Mouse (Mus musculus): ENCODE measurements at regions not wholly inside any gene's neighbourhood (a gene's known extent, or its start where the extent isn't known, plus 50 kb on each side); places are given as distances from the start of the nearest gene placed in this dataset.

GRCm38 (mm10) chr9:79269646-79270213 lies 448.9 kb downstream of the Col12a1 start:
- no peak overlapping the region for H3K9ac ChIP-seq
- ATAC-seq (ENCODE audit: insufficient number of reproducible peaks, low FRiP score) = no peak
- no peak overlapping the region for H3K4me3 ChIP-seq
- H3K4me1 ChIP-seq (replicated peaks) = no peaks in the 10 kb centered on the region; the same call in 1 of the 2 replicates
- H3K36me3 ChIP-seq = no peaks in the 10 kb centered on the region
- H3K27ac ChIP-seq (ENCODE audit: poor library complexity, severe bottlenecking) = no peak overlapping the region
- no peaks in the 10 kb centered on the region for H3K27me3 ChIP-seq (replicated peaks)
- H3K9me3 ChIP-seq (replicated peaks) = no peaks in the 10 kb centered on the region
- WGBS = 84% methylated on average over 13 of the region's 13 CpGs
- no peak overlapping the region for H3K4me2 ChIP-seq

GRCm38 (mm10) chr9:79270256-79270655 lies 448.4 kb downstream of the Col12a1 start:
- 47% methylated on average over 2 of the region's 2 CpGs for WGBS
- Histone ChIP-seq H3K27me3 (replicated peaks) (no peaks in the 10 kb centered on the region), H3K4me1 (replicated peaks) (no peaks in the 10 kb centered on the region; the same call in 1 of the 2 replicates), H3K9me3 (replicated peaks) (no peaks in the 10 kb centered on the region), H3K9ac (no peak overlapping the region), H3K4me2 (no peak overlapping the region), H3K4me3 (no peak overlapping the region), H3K36me3 (no peaks in the 10 kb centered on the region), H3K27ac (ENCODE audit: poor library complexity, severe bottlenecking) (no peak overlapping the region)
- ATAC-seq (ENCODE audit: insufficient number of reproducible peaks, low FRiP score) = no peak

DNA sequence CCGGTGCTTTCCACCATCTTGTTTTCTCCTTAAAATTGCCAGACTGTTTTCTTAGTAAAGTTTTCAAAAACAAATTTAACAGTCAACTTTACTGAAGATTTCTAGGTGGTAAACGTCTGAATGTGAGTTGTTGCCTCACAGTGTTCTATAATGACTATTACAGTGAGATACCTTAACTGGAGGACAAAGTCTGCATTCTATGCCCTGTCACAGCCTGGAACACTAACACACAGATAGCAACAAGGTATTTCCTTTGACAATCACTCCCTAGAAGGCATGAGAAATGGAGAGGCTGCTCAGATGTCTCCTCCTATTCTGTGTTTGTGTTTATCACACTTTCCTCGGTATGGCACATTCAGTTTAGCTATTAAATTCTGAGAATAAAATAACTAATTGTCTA lies 430.8 kb downstream of the Col12a1 start:
- no peak for ATAC-seq (ENCODE audit: insufficient number of reproducible peaks, low FRiP score)
- Histone ChIP-seq H3K27me3 (replicated peaks) (no peaks in the 10 kb centered on the region), H3K36me3 (no peaks in the 10 kb centered on the region), H3K27ac (ENCODE audit: poor library complexity, severe bottlenecking) (no peak overlapping the region), H3K4me3 (no peak overlapping the region), H3K9ac (no peak overlapping the region), H3K4me1 (replicated peaks) (no peaks in the 10 kb centered on the region), H3K4me2 (no peak overlapping the region), H3K9me3 (replicated peaks) (no peaks in the 10 kb centered on the region)
- WGBS = 78% methylated on average over 3 of the region's 3 CpGs

GRCm38 (mm10) chr9:79295306-79295705 lies 423.3 kb downstream of the Col12a1 start:
- 66% methylated on average over 3 of the region's 3 CpGs for WGBS

GRCm38 (mm10) chr9:79301580-79301979 lies 417.1 kb downstream of the Col12a1 start:
- H3K9me3 ChIP-seq (replicated peaks) = no peaks in the 10 kb centered on the region
- H3K4me2 ChIP-seq = no peak overlapping the region
- no peak overlapping the region for H3K4me3 ChIP-seq
- 65% methylated on average over 3 of the region's 3 CpGs for WGBS
- H3K4me1 ChIP-seq (replicated peaks) = no peaks in the 10 kb centered on the region
- no peak overlapping the region for H3K9ac ChIP-seq
- no peaks in the 10 kb centered on the region for H3K36me3 ChIP-seq
- no peaks in the 10 kb centered on the region for H3K27me3 ChIP-seq (replicated peaks)
- H3K27ac ChIP-seq (ENCODE audit: poor library complexity, severe bottlenecking) = no peak overlapping the region
- no peak for ATAC-seq (ENCODE audit: insufficient number of reproducible peaks, low FRiP score)

More at GRCm38 (mm10) chr9:79295306-79295705, 423.3 kb downstream of the Col12a1 start:
- H3K4me1 ChIP-seq (replicated peaks) = no peaks in the 10 kb centered on the region
- no peaks in the 10 kb centered on the region for H3K9me3 ChIP-seq (replicated peaks)
- no peak overlapping the region for H3K4me3 ChIP-seq
- no peaks in the 10 kb centered on the region for H3K36me3 ChIP-seq
- no peaks in the 10 kb centered on the region for H3K27me3 ChIP-seq (replicated peaks)
- H3K27ac ChIP-seq (ENCODE audit: poor library complexity, severe bottlenecking) = no peak overlapping the region
- no peak for ATAC-seq (ENCODE audit: insufficient number of reproducible peaks, low FRiP score)
- no peak overlapping the region for H3K4me2 ChIP-seq
- H3K9ac ChIP-seq = no peak overlapping the region

DNA sequence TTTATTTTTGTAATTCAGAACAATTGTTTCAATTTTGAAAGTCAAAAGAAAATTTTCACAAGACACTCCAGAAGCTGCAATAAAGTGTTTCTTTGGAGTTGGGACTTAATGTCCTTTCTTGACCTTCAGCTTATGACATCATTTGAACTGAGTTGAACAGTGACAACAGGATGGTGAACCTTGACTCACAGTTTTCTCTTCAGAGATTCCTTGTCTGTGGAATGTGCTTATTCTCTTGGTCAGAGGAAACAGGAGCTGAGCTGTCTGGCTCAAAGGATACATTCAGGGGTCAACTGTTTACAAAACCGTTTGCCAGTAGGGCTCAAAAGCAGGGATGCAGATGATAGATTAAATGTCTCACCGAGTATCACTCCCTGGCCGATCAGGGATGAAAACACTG lies 408.0 kb downstream of the Col12a1 start:
- no peak for ATAC-seq (ENCODE audit: insufficient number of reproducible peaks, low FRiP score)
- Histone ChIP-seq H3K4me1 (replicated peaks) (no peaks in the 10 kb centered on the region), H3K4me2 (no peak overlapping the region), H3K36me3 (no peaks in the 10 kb centered on the region), H3K4me3 (no peak overlapping the region), H3K9ac (no peak overlapping the region), H3K27ac (ENCODE audit: poor library complexity, severe bottlenecking) (no peak overlapping the region), H3K27me3 (replicated peaks) (no peaks in the 10 kb centered on the region), H3K9me3 (replicated peaks) (no peaks in the 10 kb centered on the region)
- 55% methylated on average over 3 of the region's 3 CpGs for WGBS

DNA sequence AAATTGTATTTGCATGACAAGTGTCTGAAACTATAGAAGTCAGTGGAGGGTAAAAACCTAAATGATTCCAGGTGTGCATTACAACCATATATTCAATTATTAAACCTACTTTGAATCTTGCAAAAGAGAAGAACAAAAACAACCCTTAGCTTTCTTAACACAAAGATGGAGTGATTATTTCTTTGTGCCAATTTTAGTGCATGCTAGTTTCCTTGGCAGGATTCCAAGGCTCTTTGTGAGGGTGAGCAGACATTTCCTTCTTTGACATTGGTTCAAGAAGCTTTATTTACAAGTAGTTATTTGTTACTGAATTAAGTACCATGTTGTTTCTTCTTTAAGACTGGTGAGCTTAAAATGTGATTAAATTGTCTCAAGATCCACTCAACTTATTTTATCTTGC lies 401.2 kb downstream of the Col12a1 start:
- H3K4me3 ChIP-seq = no peak overlapping the region
- peaks cover 3% of the 10 kb centered on the region; the same call in 1 of the 2 replicates for H3K4me1 ChIP-seq (replicated peaks)
- H3K9me3 ChIP-seq (replicated peaks) = no peaks in the 10 kb centered on the region
- no peak for ATAC-seq (ENCODE audit: insufficient number of reproducible peaks, low FRiP score)
- no peak overlapping the region for H3K27ac ChIP-seq (ENCODE audit: poor library complexity, severe bottlenecking)
- H3K9ac ChIP-seq = no peak overlapping the region
- H3K4me2 ChIP-seq = no peak overlapping the region
- no peaks in the 10 kb centered on the region for H3K36me3 ChIP-seq
- H3K27me3 ChIP-seq (replicated peaks) = no peaks in the 10 kb centered on the region

DNA sequence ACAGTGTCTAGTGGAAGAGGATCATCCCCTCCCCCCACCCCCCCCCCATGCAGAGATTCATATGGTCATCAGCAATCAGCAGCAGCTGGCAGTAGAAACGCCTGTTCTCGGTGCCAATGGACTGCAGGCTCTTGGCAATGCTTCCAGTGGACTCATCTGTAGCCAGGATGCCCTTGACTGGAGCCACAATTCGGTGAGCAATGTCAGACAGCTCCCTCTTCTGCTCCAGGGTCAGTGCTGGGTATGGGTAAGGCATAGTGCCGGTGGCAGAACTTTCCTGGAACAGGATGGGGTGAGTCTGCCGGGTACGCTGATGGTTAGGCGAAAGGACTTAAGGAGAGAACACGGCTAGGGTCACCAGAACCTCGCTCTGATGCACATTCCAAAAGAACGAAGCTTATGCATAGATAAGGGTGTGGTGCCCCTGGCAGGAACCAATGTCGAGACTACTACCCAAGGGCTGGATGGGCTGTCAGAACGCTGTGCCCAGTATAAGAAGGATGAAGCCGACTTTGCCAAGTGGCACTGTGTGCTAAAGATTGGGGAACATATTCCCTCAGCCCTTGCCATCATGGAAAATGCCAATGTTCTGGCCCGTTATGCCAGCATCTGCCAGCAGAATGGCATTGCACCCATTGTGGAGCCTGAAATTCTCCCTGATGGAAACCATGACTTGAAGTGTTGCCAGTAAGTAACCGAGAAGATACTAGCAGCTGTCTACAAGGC lies 372.1 kb downstream of the Col12a1 start:
- no peaks in the 10 kb centered on the region for H3K36me3 ChIP-seq
- ATAC-seq (ENCODE audit: insufficient number of reproducible peaks, low FRiP score) = no peak
- no peak overlapping the region for H3K4me3 ChIP-seq
- no peak overlapping the region for H3K9ac ChIP-seq
- no peak overlapping the region for H3K4me2 ChIP-seq
- WGBS = 82% methylated on average over 15 of the region's 15 CpGs
- H3K4me1 ChIP-seq (replicated peaks) = no peaks in the 10 kb centered on the region
- no peak overlapping the region for H3K27ac ChIP-seq (ENCODE audit: poor library complexity, severe bottlenecking)
- H3K27me3 ChIP-seq (replicated peaks) = no peaks in the 10 kb centered on the region
- H3K9me3 ChIP-seq (replicated peaks) = peaks cover 10% of the 10 kb centered on the region; the same call in 1 of the 2 replicates

GRCm38 (mm10) chr9:79392020-79392419 lies 326.6 kb downstream of the Col12a1 start:
- no peaks in the 10 kb centered on the region for H3K4me1 ChIP-seq (replicated peaks)
- H3K4me3 ChIP-seq = no peak overlapping the region
- no peaks in the 10 kb centered on the region for H3K9me3 ChIP-seq (replicated peaks)
- no peak overlapping the region for H3K4me2 ChIP-seq
- H3K27ac ChIP-seq (ENCODE audit: poor library complexity, severe bottlenecking) = no peak overlapping the region
- ATAC-seq (ENCODE audit: insufficient number of reproducible peaks, low FRiP score) = no peak
- no peak overlapping the region for H3K9ac ChIP-seq
- H3K36me3 ChIP-seq = no peaks in the 10 kb centered on the region
- WGBS = 90% methylated on average over 2 of the region's 2 CpGs
- no peaks in the 10 kb centered on the region for H3K27me3 ChIP-seq (replicated peaks)

DNA sequence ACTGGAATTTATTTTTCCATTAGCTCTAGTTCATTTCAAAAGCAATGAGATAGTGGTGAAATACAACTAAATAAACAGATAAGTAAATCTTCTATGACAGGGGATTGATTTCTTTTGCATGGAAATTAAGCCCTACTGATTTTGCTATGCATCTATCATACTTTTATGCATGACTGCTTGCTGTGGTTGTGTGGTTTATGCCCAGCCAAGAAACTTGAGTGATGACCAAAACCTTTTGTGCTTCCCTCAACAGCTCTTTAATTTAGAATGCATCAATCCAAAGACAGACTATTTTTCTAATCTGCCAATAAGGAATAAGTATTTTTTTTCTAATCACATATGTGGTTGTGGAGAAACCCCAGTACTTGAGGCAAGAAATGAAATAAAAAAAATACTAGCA lies 303.6 kb downstream of the Col12a1 start:
- Histone ChIP-seq H3K4me2 (no peak overlapping the region), H3K36me3 (no peaks in the 10 kb centered on the region), H3K4me1 (replicated peaks) (no peaks in the 10 kb centered on the region), H3K27me3 (replicated peaks) (no peaks in the 10 kb centered on the region), H3K9me3 (replicated peaks) (no peaks in the 10 kb centered on the region), H3K9ac (no peak overlapping the region), H3K27ac (ENCODE audit: poor library complexity, severe bottlenecking) (no peak overlapping the region), H3K4me3 (no peak overlapping the region)
- no peak for ATAC-seq (ENCODE audit: insufficient number of reproducible peaks, low FRiP score)

DNA sequence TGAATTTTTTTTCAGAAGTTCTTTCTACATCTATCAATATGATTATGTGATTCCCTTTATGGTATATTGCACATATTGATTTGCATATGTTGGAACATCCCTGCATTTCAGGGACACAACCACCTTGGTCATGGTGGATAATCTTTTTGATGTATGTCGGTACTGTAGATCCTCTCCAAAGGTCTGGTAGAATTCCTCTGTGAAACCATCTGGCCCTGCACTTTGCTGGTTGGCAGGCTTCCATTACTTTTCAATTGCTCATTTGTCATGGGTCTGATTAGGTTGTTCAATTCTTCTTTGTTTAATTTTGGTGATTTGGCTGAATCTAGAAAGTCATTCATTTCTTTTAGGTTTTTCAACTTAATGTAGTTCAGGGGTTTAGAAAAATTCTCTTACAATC lies 288.2 kb downstream of the Col12a1 start:
- Histone ChIP-seq H3K27ac (ENCODE audit: poor library complexity, severe bottlenecking) (no peak overlapping the region), H3K27me3 (replicated peaks) (no peaks in the 10 kb centered on the region), H3K4me3 (no peak overlapping the region), H3K4me1 (replicated peaks) (no peaks in the 10 kb centered on the region), H3K9ac (no peak overlapping the region), H3K9me3 (replicated peaks) (no peaks in the 10 kb centered on the region), H3K4me2 (no peak overlapping the region), H3K36me3 (no peaks in the 10 kb centered on the region)
- 52% methylated on average over 1 of the region's 1 CpGs for WGBS
- no peak for ATAC-seq (ENCODE audit: insufficient number of reproducible peaks, low FRiP score)

GRCm38 (mm10) chr9:79437636-79438035 lies 281.0 kb downstream of the Col12a1 start:
- ATAC-seq (ENCODE audit: insufficient number of reproducible peaks, low FRiP score) = no peak
- H3K4me1 ChIP-seq (replicated peaks) = 0 out of 2 replicates have a peak, but pooled peaks cover 5% of the 10 kb centered on the region
- H3K4me3 ChIP-seq = no peak overlapping the region
- H3K9me3 ChIP-seq (replicated peaks) = no peaks in the 10 kb centered on the region
- no peak overlapping the region for H3K9ac ChIP-seq
- H3K27me3 ChIP-seq (replicated peaks) = no peaks in the 10 kb centered on the region
- no peak overlapping the region for H3K27ac ChIP-seq (ENCODE audit: poor library complexity, severe bottlenecking)
- H3K4me2 ChIP-seq = no peak overlapping the region
- H3K36me3 ChIP-seq = no peaks in the 10 kb centered on the region
- WGBS = 91% methylated on average over 3 of the region's 3 CpGs
